Mouse (Mus musculus) liver, embryonic 11.5 days (tissue): ENCODE results near the gene Tcaim. TPM values are rescaled to one million over a fixed set of nuclear protein-coding genes. Genes with fewer than 3 reads are reported as not detected.
"Not testable (repeated sequence)": the region's sequence is repeated elsewhere in the genome, so short reads cannot be mapped to it uniquely, and the experiment has no call there.

Experiments
- ATAC-seq: fragments of 200-750 bp; cut with Nextera tagmentation; replicated peaks from 2 replicates; pipeline ENCODE4 v1.8.0; 2017; ENCODE audit warnings: moderate number of reproducible peaks, mild to moderate bottlenecking, moderate TSS enrichment, moderate library complexity; ENCODE audit not compliant: low FRiP score
- DNase-seq: peaks from one replicate; pipeline ENCODE4 v3.0.0-alpha.2; 2017; ENCODE audit warnings: low spot score
- H3K27ac ChIP-seq: fragments of 300-500 bp; sonication (generic); 2 replicates; pipeline ENCODE4 v1.5.1; 2014; ENCODE audit warnings: mild to moderate bottlenecking, low read depth, low read length, control low read depth
- H3K27me3 ChIP-seq: fragments of 300-500 bp; sonication (generic); replicated peaks from 2 replicates; pipeline ENCODE4 v1.6.1; 2014; ENCODE audit warnings: low read length, mixed read lengths; ENCODE audit not compliant: control insufficient read depth, insufficient read depth
- H3K36me3 ChIP-seq: fragments of 300-500 bp; sonication (generic); 2 replicates; pipeline ENCODE4 v1.6.1; 2014; ENCODE audit warnings: mild to moderate bottlenecking, low read length, moderate library complexity, mixed read lengths; ENCODE audit not compliant: control insufficient read depth, insufficient read depth
- H3K4me1 ChIP-seq: fragments of 300-500 bp; sonication (generic); replicated peaks from 2 replicates; pipeline ENCODE4 v1.6.1; 2014; ENCODE audit warnings: low read length, mixed read lengths; ENCODE audit not compliant: control insufficient read depth, insufficient read depth
- H3K4me2 ChIP-seq: fragments of 300-500 bp; sonication (generic); 2 replicates; pipeline ENCODE4 v1.6.1; 2014; ENCODE audit warnings: mild to moderate bottlenecking, control low read depth, moderate library complexity
- H3K4me3 ChIP-seq: fragments of 300-500 bp; sonication (generic); 2 replicates; pipeline ENCODE4 v1.5.1; 2014; ENCODE audit warnings: low read depth, low read length, control low read depth
- H3K9ac ChIP-seq: fragments of 300-500 bp; sonication (generic); 2 replicates; pipeline ENCODE4 v1.6.1; 2014; ENCODE audit warnings: low read depth, low read length, control low read depth
- H3K9me3 ChIP-seq: fragments of 300-500 bp; sonication (generic); 2 replicates; pipeline ENCODE4 v1.6.1; 2016; ENCODE audit warnings: low read length, inconsistent platforms, mixed read lengths; ENCODE audit not compliant: control insufficient read depth
- WGBS: fragments of 180-500 bp; shearing (Covaris S2); extraction: QIAGEN DNeasy Blood & Tissue Kit; methylation state at CpG from one replicate; pipeline ENCODE4 v1.1.7; 2014; 5-methylcytosine and 5-hydroxymethylcytosine counted together
- polyA plus RNA-seq: library from polyadenylated mRNA; unstranded; fragments of >200 nt; fragmentation: Nextera tagmentation; extraction: Ambion mirVana; gene quantifications from 2 replicates; pipeline ENCODE4 v1.2.1, GENCODE M21; 2014

Gene Tcaim
- polyA plus RNA-seq, 1 experiment from 2014 or later: 2.8 TPM

GRCm38 (mm10) chr9:122843760-122844159 is 38.4 kb downstream of the Tcaim start, which contains the start of gene Gm35549:
Gene Gm35549, minus strand, starts transcription at chr9:122844035.
- Histone ChIP-seq H3K4me1 (no peaks in the 10 kb centered on the region), H3K27ac (no peak within 1 kb of the TSS), H3K27me3 (no peaks in the 10 kb centered on the region), H3K9me3 (no peaks in the 10 kb centered on the region; the same call in 1 of the 2 replicates), H3K4me3 (no peak within 1 kb of the TSS), H3K4me2 (no peak within 1 kb of the TSS), H3K36me3 (peaks cover 3% of the 10 kb centered on the region; the same call in 1 of the 2 replicates), H3K9ac (no peak within 1 kb of the TSS)
- ATAC-seq: no peak
- DNase-seq: no peak
- 83% methylated on average over 3 of the region's 3 CpGs for WGBS

GRCm38 (mm10) chr9:122845621-122846020 is 40.3 kb downstream of the Tcaim start:
- Histone ChIP-seq H3K27ac (no peak overlapping the region), H3K9me3 (peaks cover 2% of the 10 kb centered on the region; the same call in 1 of the 2 replicates), H3K36me3 (peaks cover 14% of the 10 kb centered on the region), H3K4me2 (no peak overlapping the region), H3K9ac (no peak overlapping the region), H3K4me1 (no peaks in the 10 kb centered on the region), H3K4me3 (no peak overlapping the region), H3K27me3 (no peaks in the 10 kb centered on the region)
- WGBS: 81% methylated on average over 3 of the region's 3 CpGs
- ATAC-seq (no peak), DNase-seq (no peak)

GRCm38 (mm10) chr9:122846156-122846555 is 40.8 kb downstream of the Tcaim start:
- DNase-seq (no peak), ATAC-seq (no peak)
- no peaks in the 10 kb centered on the region for H3K27me3 ChIP-seq
- H3K9me3 ChIP-seq: peaks cover 4% of the 10 kb centered on the region; the same call in 1 of the 2 replicates
- no peak overlapping the region for H3K27ac ChIP-seq
- no peak overlapping the region for H3K4me3 ChIP-seq
- H3K9ac ChIP-seq: no peak overlapping the region
- no peak overlapping the region for H3K4me2 ChIP-seq
- peaks cover 19% of the 10 kb centered on the region for H3K36me3 ChIP-seq
- no peaks in the 10 kb centered on the region for H3K4me1 ChIP-seq

GRCm38 (mm10) chr9:122847811-122848311 is 42.5 kb downstream of the Tcaim start:
- not testable (repeated sequence) for H3K4me3 ChIP-seq, ATAC-seq
- WGBS: 85% methylated on average over 7 of the region's 8 CpGs

GRCm38 (mm10) chr9:122854526-122854925 is 49.2 kb downstream of the Tcaim start:
- H3K9me3 ChIP-seq: peaks cover 40% of the 10 kb centered on the region
- WGBS: 92% methylated on average over 7 of the region's 7 CpGs
- no peak overlapping the region for H3K27ac ChIP-seq
- peaks cover 91% of the 10 kb centered on the region for H3K36me3 ChIP-seq
- H3K4me3 ChIP-seq: no peak overlapping the region
- ATAC-seq (no peak), DNase-seq (no peak)
- no peaks in the 10 kb centered on the region for H3K27me3 ChIP-seq
- H3K4me2 ChIP-seq: no peak overlapping the region
- H3K9ac ChIP-seq: no peak overlapping the region
- no peaks in the 10 kb centered on the region for H3K4me1 ChIP-seq

More at GRCm38 (mm10) chr9:122847811-122848311, 42.5 kb downstream of the Tcaim start:
- not testable (repeated sequence) for H3K4me2 ChIP-seq, H3K27ac ChIP-seq, H3K4me1 ChIP-seq, DNase-seq, H3K9ac ChIP-seq, H3K27me3 ChIP-seq
- H3K9me3 ChIP-seq: peaks cover 10% of the 10 kb centered on the region
- peaks cover 36% of the 10 kb centered on the region for H3K36me3 ChIP-seq

GRCm38 (mm10) chr9:122855141-122855540 is 49.8 kb downstream of the Tcaim start:
- 88% methylated on average over 2 of the region's 7 CpGs for WGBS
- Histone ChIP-seq H3K9me3 (peaks cover 46% of the 10 kb centered on the region), H3K36me3 (peaks cover 93% of the 10 kb centered on the region)
- not testable (repeated sequence) for H3K27ac ChIP-seq, H3K4me2 ChIP-seq, H3K4me3 ChIP-seq, H3K9ac ChIP-seq, H3K27me3 ChIP-seq, ATAC-seq, DNase-seq, H3K4me1 ChIP-seq

- Histone ChIP-seq H3K9ac (no peak overlapping the region), H3K4me1 (no peaks in the 10 kb centered on the region), H3K4me2 (no peak overlapping the region), H3K36me3 (peaks cover 93% of the 10 kb centered on the region), H3K9me3 (peaks cover 49% of the 10 kb centered on the region), H3K27me3 (no peaks in the 10 kb centered on the region), H3K4me3 (no peak overlapping the region), H3K27ac (no peak overlapping the region)
- no peak for DNase-seq
- WGBS: 92% methylated on average over 4 of the region's 4 CpGs
- no peak for ATAC-seq
Observed at GRCm38 (mm10) chr9:122855617-122856016, 50.3 kb downstream of the Tcaim start.

- no peak for DNase-seq
- Histone ChIP-seq H3K4me1 (no peaks in the 10 kb centered on the region), H3K27me3 (no peaks in the 10 kb centered on the region), H3K36me3 (peaks cover 93% of the 10 kb centered on the region), H3K4me2 (no peak overlapping the region), H3K9ac (no peak overlapping the region), H3K4me3 (no peak overlapping the region), H3K27ac (no peak overlapping the region), H3K9me3 (peaks cover 54% of the 10 kb centered on the region)
- no peak for ATAC-seq
- 95% methylated on average over 3 of the region's 3 CpGs for WGBS
Observed at GRCm38 (mm10) chr9:122856716-122857115, 51.4 kb downstream of the Tcaim start.

- no peaks in the 10 kb centered on the region for H3K27me3 ChIP-seq
- H3K4me1 ChIP-seq: peaks cover 8% of the 10 kb centered on the region
- no peak for DNase-seq
- ATAC-seq: no peak
- H3K4me3 ChIP-seq: no peak overlapping the region
- no peak overlapping the region for H3K27ac ChIP-seq
- H3K9me3 ChIP-seq: peaks cover 46% of the 10 kb centered on the region
- H3K36me3 ChIP-seq: peaks cover 67% of the 10 kb centered on the region
- no peak overlapping the region for H3K4me2 ChIP-seq
- H3K9ac ChIP-seq: no peak overlapping the region
Observed at GRCm38 (mm10) chr9:122860752-122861151, 55.4 kb downstream of the Tcaim start.
